ENCODE assay signal across 10 mouse cellular contexts in genomic region chrX:66648911-66649620, GRCm38 (mm10). TPM values are rescaled to one million over a fixed set of nuclear protein-coding genes. Genes with fewer than 3 reads are reported as not detected.
A peak's percentile ranks its signal among the peaks of the same experiment; 100 is the strongest.
DNase-seq lines count a peak whose midpoint lies in the region; ATAC-seq lines count a peak whose summit lies in the region.
"Had no signal": no experiment of that assay in that cellular context is flagged by ENCODE, and none has a peak within 500 bp of the region (broad histone marks: within the 10 kb centered on the region; RNA-seq: fewer than 3 reads in every experiment).

Gene Slitrk2 (plus strand): TSS chrX:66649318.

- peak within 1 kb of the TSS; percentile 48 for H3K27ac ChIP-seq in forebrain, embryonic 10.5 days
- no peak within 1 kb of the TSS for H3K27ac ChIP-seq in neural tube, embryonic 12.5 days

- peak; percentile 21 to 34 for DNase-seq in left cerebral cortex, adult 18-20 months (ENCODE audit: low spot score in 2 of 2)
- DNase-seq in left cerebral cortex, adult 11 months (ENCODE audit: low spot score), result no peak
- no peak for DNase-seq in forebrain, embryonic 10.5 days (ENCODE audit: extremely low spot score, low spot score)
- peak; percentile 34 to 53 for DNase-seq in layer of hippocampus, postnatal 10 days (ENCODE audit: low spot score in 2 of 2)
- no peak for DNase-seq in thymus, postnatal 14 days
- DNase-seq in adrenal gland, adult 18-20 months (ENCODE audit: low spot score in 2 of 2), result no peak
- no peak for DNase-seq in urinary bladder, adult 18-20 months (ENCODE audit: low spot score in 2 of 2)

- no peaks in the 10 kb centered on the region for H3K9me3 ChIP-seq in forebrain, embryonic 10.5 days
- no peaks in the 10 kb centered on the region for H3K9me3 ChIP-seq in neural tube, embryonic 12.5 days

- H3K27me3 ChIP-seq in forebrain, embryonic 10.5 days (ENCODE audit: poor library complexity, severe bottlenecking), result peaks cover 29% of the 10 kb centered on the region
- no peaks in the 10 kb centered on the region for H3K27me3 ChIP-seq in neural tube, embryonic 12.5 days (replicated peaks)

- H3K4me1 ChIP-seq in forebrain, embryonic 10.5 days, result peaks cover 18% of the 10 kb centered on the region
- H3K4me1 ChIP-seq in neural tube, embryonic 12.5 days, result no peaks in the 10 kb centered on the region

- H3K9ac ChIP-seq in neural tube, embryonic 12.5 days, result peak within 1 kb of the TSS; percentile 42

- WGBS in forebrain, embryonic 10.5 days, result 21% methylated on average over 25 of the region's 25 CpGs
- WGBS in neural tube, embryonic 12.5 days, result 15% methylated on average over 25 of the region's 25 CpGs

- peak; percentile 76 for ATAC-seq in neural tube, embryonic 12.5 days (ENCODE audit: low FRiP score, low read depth)

- peak within 1 kb of the TSS; percentile 48 for H3K4me3 ChIP-seq in forebrain, embryonic 10.5 days
- H3K4me3 ChIP-seq in neural tube, embryonic 12.5 days, result peak within 1 kb of the TSS; percentile 38

- peak within 1 kb of the TSS; percentile 59 for H3K4me2 ChIP-seq in neural tube, embryonic 12.5 days (replicated peaks)

- H3K36me3 ChIP-seq in forebrain, embryonic 10.5 days (replicated peaks), result no peaks in the 10 kb centered on the region
- no peaks in the 10 kb centered on the region for H3K36me3 ChIP-seq in neural tube, embryonic 12.5 days

RNA-seq across cellular contexts. Expression of gene Slitrk2, which starts in this region (rescaled TPM):
- total RNA-seq in left cerebral cortex, adult 18-20 months (2021), result 10 to 100 TPM; 32.1 to 36.1 TPM
- 1.2 and 1.5 TPM in 2 replicates for polyA plus RNA-seq in forebrain, embryonic 10.5 days (2016; fragmentation: Nextera tagmentation; extraction: Ambion mirVana)
- total RNA-seq in layer of hippocampus, postnatal 10 days (2021), result 10 to 100 TPM; 34.5 to 34.6 TPM
- 13.6 and 13.7 TPM in 2 replicates for polyA plus RNA-seq in neural tube, embryonic 12.5 days (2016; fragmentation: Nextera tagmentation; extraction: Ambion mirVana)
- total RNA-seq in adrenal gland, adult 18-20 months (2021), result 1 to 10 TPM; 1.2 to 1.5 TPM
- total RNA-seq: MEL had no signal
- polyA plus RNA-seq: spleen, adult 2 months had no signal

Comparison
In these comparisons a context has a peak if more than half of its experiments do, and no peak if none do; other contexts are left out.
1. RNA of gene Slitrk2 (total RNA-seq): 32.1 to 36.1 TPM in left cerebral cortex, adult 18-20 months and 34.5 to 34.6 TPM in layer of hippocampus, postnatal 10 days; 1.2 to 1.5 TPM in adrenal gland, adult 18-20 months; every median in the first group is over 10 times any median in the second.
2. DNase-seq: peak in left cerebral cortex, adult 18-20 months (2 of 2) and layer of hippocampus, postnatal 10 days (2 of 2); none in left cerebral cortex, adult 11 months (single experiment), forebrain, embryonic 10.5 days (single experiment), thymus, postnatal 14 days (single experiment), adrenal gland, adult 18-20 months (0 of 2) and urinary bladder, adult 18-20 months (0 of 2).